Mouse (Mus musculus) spleen, adult 2 months (tissue): ENCODE measurements around the gene Ppp1r14c. TPM values are rescaled to one million over a fixed set of nuclear protein-coding genes. Genes with fewer than 3 reads are reported as not detected.

ENCODE experiments used
- DNase-seq, 2 experiments: peaks; one replicate each; pipeline versions ENCODE4 v3.0.0 to v3.0.0-alpha.2; 2012 to 2021; ENCODE audit warnings: low spot score in 2 of 2, low read depth in 1 of 2
- H3K27ac ChIP-seq: fragments of 200-500 bp; 2 replicates; pipeline ENCODE4 v1.5.1; 2012; ENCODE audit warnings: low read length, inconsistent platforms; ENCODE audit not compliant: insufficient read depth
- H3K27me3 ChIP-seq: fragments of 200-500 bp; 2 replicates; pipeline ENCODE4 v1.6.1; 2012; ENCODE audit warnings: mild to moderate bottlenecking, moderate library complexity, low read length, inconsistent platforms; ENCODE audit not compliant: control insufficient read depth, insufficient read depth
- H3K36me3 ChIP-seq: fragments of 200-500 bp; 2 replicates; pipeline ENCODE4 v1.6.1; 2012; ENCODE audit warnings: mild to moderate bottlenecking, low read length, inconsistent platforms; ENCODE audit not compliant: control insufficient read depth, insufficient read depth
- H3K4me1 ChIP-seq: fragments of 200-500 bp; 2 replicates; pipeline ENCODE4 v1.6.1; 2011; ENCODE audit warnings: inconsistent platforms; ENCODE audit not compliant: control insufficient read depth, insufficient read depth, insufficient read length
- H3K4me3 ChIP-seq: fragments of 200-500 bp; 2 replicates; pipeline ENCODE4 v1.5.1; 2011; ENCODE audit warnings: mild to moderate bottlenecking, inconsistent platforms; ENCODE audit not compliant: insufficient read depth, insufficient read length; ENCODE audit errors: extremely low read depth
- CTCF ChIP-seq: fragments of 200-500 bp; IDR thresholded peaks from 2 replicates; pipeline ENCODE4 v1.5.1; 2011; ENCODE audit warnings: mild to moderate bottlenecking, inconsistent platforms; ENCODE audit not compliant: insufficient read depth, insufficient read length, insufficient replicate concordance; ENCODE audit errors: extremely low read depth
- POLR2A ChIP-seq: fragments of 200-500 bp; IDR thresholded peaks from 2 replicates; pipeline ENCODE4 v1.6.1; 2011; ENCODE audit warnings: low read depth, low read length, inconsistent platforms
- whole genome bisulfite sequencing: fragments of 180-500 bp; shearing (Covaris S2); methylation state at CpG from one replicate; pipeline ENCODE4 v1.1.7; 2018; 5-methylcytosine and 5-hydroxymethylcytosine counted together
- polyA plus RNA-seq: library from polyadenylated mRNA; depleted of rRNA; stranded (reverse); fragments of >200 nt; gene quantifications from 2 replicates; pipeline ENCODE4 v1.2.3, GENCODE M21; 2012

The Ppp1r14c gene
- polyA plus RNA-seq, 1 experiment, result not detected

DNA sequence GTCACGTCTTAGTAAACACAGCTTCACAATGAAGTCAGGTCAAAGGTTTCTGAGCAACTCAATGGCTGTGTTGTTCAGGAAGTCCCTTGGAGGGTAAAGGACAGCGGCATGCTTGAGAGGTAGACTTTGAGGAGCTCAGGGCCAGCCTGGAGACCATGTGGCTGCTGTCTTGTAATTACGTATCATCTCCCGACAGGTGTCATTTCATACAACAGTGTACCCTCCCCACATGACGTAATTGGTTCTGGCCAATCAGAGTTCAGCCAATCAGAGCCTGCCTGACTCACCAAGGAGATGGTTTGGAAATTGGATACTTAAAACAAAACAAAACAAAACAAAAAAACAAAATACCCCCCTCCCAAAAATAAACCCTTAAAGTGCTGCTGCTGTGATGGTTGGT is 20.2 kb upstream of the Ppp1r14c start:
- Histone ChIP-seq H3K27ac (no peak overlapping the region), H3K4me3 (no peak overlapping the region), H3K27me3 (no peaks in the 10 kb centered on the region), H3K36me3 (no peaks in the 10 kb centered on the region), H3K4me1 (no peaks in the 10 kb centered on the region)
- 74% methylated on average over 5 of the region's 5 CpGs for WGBS
- DNase-seq, result no peak
- TF ChIP-seq CTCF (no peak), POLR2A (no peak)

DNA sequence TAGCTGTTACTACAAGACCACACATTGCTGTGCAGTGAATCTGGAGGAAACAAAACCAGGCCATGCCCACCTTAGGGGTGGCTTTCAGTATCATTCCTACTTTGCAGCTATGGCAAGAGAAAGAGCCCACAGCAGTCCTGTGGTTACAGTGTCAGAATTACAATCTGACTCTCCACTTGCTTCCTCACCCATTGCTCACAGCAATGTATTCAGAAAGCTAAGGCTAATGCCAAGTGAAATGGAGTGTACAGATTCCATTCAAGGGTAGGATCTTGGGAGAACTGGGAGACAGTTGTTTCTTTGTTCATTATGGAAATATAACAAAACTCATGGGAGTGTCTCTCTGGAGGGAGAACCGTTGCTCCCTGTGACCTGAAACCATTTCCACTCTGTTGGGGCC is 6.3 kb upstream of the Ppp1r14c start:
- no peaks in the 10 kb centered on the region for H3K4me1 ChIP-seq
- no peak overlapping the region for H3K4me3 ChIP-seq
- 78% methylated on average over 1 of the region's 1 CpGs for WGBS
- no peak overlapping the region for H3K27ac ChIP-seq
- no peaks in the 10 kb centered on the region for H3K27me3 ChIP-seq
- no peak for TF ChIP-seq CTCF
- TF ChIP-seq POLR2A, result no peak
- H3K36me3 ChIP-seq, result no peaks in the 10 kb centered on the region
- DNase-seq, result no peak

DNA sequence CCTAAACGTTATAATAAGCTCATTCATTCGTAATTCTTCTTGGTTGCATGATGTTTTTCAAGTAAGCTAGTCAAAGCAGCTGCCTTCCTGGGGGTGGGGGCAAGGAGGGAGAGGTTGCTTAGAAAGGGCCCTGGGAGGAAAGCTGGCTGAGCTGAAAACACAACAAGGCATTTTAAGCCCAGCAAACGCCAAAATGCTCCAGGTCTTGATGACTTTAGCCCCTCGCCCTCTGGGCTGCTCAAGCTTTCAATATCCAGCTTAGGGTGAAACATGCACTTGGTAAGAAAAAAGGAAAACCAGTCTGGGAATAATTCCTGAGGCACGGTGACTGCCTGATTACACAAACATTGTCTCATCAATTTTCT is 204 bp upstream of the Ppp1r14c start:
- H3K4me1 ChIP-seq, result no peaks in the 10 kb centered on the region
- no peaks in the 10 kb centered on the region for H3K36me3 ChIP-seq
- H3K27ac ChIP-seq, result no peak overlapping the region
- DNase-seq, result no peak
- WGBS, result 37% methylated on average over 5 of the region's 5 CpGs
- no peak overlapping the region for H3K4me3 ChIP-seq
- no peak for TF ChIP-seq CTCF
- TF ChIP-seq POLR2A, result no peak
- peaks cover 2% of the 10 kb centered on the region for H3K27me3 ChIP-seq

DNA sequence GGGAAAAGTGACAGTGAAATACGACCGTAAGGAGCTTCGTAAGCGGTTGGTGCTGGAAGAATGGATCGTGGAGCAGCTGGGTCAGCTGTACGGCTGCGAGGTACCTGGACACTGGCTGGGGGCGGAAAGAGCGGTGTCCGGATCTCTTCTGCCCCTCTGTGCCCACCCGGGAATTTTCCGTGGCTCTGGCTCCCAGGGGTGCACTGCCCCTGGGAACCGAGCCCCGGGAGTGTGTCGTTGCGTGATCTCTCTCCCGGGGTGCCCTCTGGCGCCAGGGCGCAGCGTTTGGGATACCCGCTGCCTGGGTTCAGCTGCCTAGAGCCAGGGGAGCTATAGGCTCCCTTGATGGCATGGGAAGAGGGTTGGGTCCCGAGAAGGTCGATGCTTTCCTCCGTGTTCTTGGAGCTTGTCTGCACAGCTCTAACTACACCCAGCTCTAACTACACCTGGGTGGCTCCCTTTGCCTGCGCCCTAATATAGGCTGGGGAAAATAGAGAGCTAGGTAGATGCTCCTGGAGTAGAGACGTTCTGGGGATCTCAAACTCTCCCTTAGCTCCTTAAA is 1.1 kb downstream of the Ppp1r14c start:
- TF ChIP-seq CTCF (no peak), POLR2A (no peak)
- WGBS, result 5% methylated on average over 26 of the region's 26 CpGs
- Histone ChIP-seq H3K36me3 (no peaks in the 10 kb centered on the region), H3K27me3 (peaks cover 2% of the 10 kb centered on the region), H3K4me1 (no peaks in the 10 kb centered on the region), H3K27ac (no peak overlapping the region), H3K4me3 (no peak overlapping the region)
- DNase-seq, result no peak

DNA sequence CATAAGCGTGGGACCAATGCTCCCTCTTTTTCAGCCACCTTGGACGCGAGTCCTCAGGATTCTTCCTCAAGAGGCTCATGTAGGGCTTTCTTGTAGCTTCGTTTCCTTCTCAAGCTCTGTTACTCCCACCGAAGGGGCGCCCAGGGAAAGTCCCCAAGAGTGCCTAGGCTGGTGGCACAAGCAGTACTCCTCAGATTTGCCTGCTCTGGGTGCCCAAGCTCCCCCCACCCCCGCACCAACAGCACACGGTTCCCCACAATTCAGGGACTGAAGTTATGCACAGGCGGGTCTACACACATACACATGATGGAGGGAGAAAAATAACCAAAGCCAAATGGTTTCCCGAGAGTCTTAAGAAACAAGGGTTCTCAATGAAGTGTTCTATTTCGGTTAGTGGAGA is 1.6 kb downstream of the Ppp1r14c start:
- Histone ChIP-seq H3K27me3 (peaks cover 2% of the 10 kb centered on the region), H3K4me3 (no peak overlapping the region), H3K36me3 (no peaks in the 10 kb centered on the region), H3K27ac (no peak overlapping the region), H3K4me1 (no peaks in the 10 kb centered on the region)
- no peak for DNase-seq
- 43% methylated on average over 11 of the region's 11 CpGs for WGBS
- no peak for TF ChIP-seq CTCF
- no peak for TF ChIP-seq POLR2A

DNA sequence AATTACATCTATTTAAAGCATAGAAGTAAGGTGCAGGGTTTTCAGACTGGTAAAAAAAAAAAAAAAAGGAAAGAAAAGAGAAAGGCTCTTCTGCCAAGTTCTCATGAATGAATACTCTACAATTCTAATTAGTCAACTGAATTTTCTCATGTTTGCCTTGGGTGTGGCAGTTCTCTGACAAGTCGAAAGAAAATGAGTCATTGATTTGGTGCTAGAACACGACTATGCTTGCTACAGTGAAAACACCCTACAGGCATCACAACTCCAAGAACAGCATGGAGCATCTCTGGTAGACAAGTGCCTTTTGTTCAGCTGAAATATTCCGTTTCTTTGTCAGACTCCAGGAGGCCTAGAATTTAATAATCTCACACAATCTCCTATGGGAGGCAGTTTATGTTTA is 17.3 kb downstream of the Ppp1r14c start:
- H3K4me3 ChIP-seq, result no peak overlapping the region
- no peaks in the 10 kb centered on the region for H3K4me1 ChIP-seq
- no peaks in the 10 kb centered on the region for H3K36me3 ChIP-seq
- no peaks in the 10 kb centered on the region for H3K27me3 ChIP-seq
- TF ChIP-seq CTCF (no peak), POLR2A (no peak)
- no peak overlapping the region for H3K27ac ChIP-seq
- WGBS, result 77% methylated on average over 3 of the region's 3 CpGs
- DNase-seq, result no peak

DNA sequence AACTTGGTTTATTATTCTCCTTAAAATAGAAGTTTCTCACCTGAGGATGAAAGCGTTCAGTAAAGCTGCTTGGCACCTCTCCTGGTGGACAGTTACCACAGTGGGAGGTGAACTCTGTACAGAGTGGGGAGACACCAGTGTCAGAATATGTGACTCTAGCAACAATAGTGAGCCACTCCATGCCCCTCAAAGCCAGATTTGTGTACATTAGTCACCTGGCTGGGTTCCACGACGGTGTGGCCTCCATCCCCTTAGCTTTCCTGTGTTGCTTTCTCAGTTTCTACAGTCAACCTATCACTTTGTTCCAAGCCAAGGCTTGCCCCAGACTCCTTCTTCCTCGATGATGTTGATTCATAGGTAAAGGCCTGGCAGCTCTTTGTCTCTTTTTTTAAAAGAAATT is 26.4 kb downstream of the Ppp1r14c start:
- no peaks in the 10 kb centered on the region for H3K36me3 ChIP-seq
- H3K4me3 ChIP-seq, result no peak overlapping the region
- no peaks in the 10 kb centered on the region for H3K4me1 ChIP-seq
- no peak overlapping the region for H3K27ac ChIP-seq
- TF ChIP-seq CTCF, result no peak
- no peak for TF ChIP-seq POLR2A
- no peak for DNase-seq
- WGBS, result 81% methylated on average over 4 of the region's 4 CpGs
- H3K27me3 ChIP-seq, result no peaks in the 10 kb centered on the region
